Mouse (Mus musculus): ENCODE measurements around the gene Sorl1.

The Sorl1 gene

GRCm38 (mm10) chr9:42123204-42123603 is 893 bp downstream of the Sorl1 start:
- ATAC-seq (ENCODE audit: insufficient number of reproducible peaks, low FRiP score, low TSS enrichment): no peak

- ATAC-seq (ENCODE audit: insufficient number of reproducible peaks, low FRiP score, low TSS enrichment): no peak
These were observed 1.7 kb downstream of the Sorl1 start for GRCm38 (mm10) chr9:42122441-42122840.

- no peak for ATAC-seq (ENCODE audit: insufficient number of reproducible peaks, low FRiP score, low TSS enrichment)
These were observed 2.3 kb downstream of the Sorl1 start for GRCm38 (mm10) chr9:42121631-42122354.

- no peak for ATAC-seq (ENCODE audit: insufficient number of reproducible peaks, low FRiP score, low TSS enrichment)
These were observed 7.6 kb downstream of the Sorl1 start for GRCm38 (mm10) chr9:42116418-42117056.

GRCm38 (mm10) chr9:42115078-42115477 is 9.0 kb downstream of the Sorl1 start:
- no peak for ATAC-seq (ENCODE audit: insufficient number of reproducible peaks, low FRiP score, low TSS enrichment)

GRCm38 (mm10) chr9:42113316-42113715 is 10.8 kb downstream of the Sorl1 start:
- ATAC-seq (ENCODE audit: insufficient number of reproducible peaks, low FRiP score, low TSS enrichment): no peak

GRCm38 (mm10) chr9:42112691-42113090 is 11.4 kb downstream of the Sorl1 start:
- ATAC-seq (ENCODE audit: insufficient number of reproducible peaks, low FRiP score, low TSS enrichment): no peak

GRCm38 (mm10) chr9:42111256-42111655 is 12.8 kb downstream of the Sorl1 start:
- ATAC-seq (ENCODE audit: insufficient number of reproducible peaks, low FRiP score, low TSS enrichment): no peak

GRCm38 (mm10) chr9:42109837-42110451 is 14.2 kb downstream of the Sorl1 start:
- no peak for ATAC-seq (ENCODE audit: insufficient number of reproducible peaks, low FRiP score, low TSS enrichment)

GRCm38 (mm10) chr9:42109131-42109530 is 15.0 kb downstream of the Sorl1 start:
- no peak for ATAC-seq (ENCODE audit: insufficient number of reproducible peaks, low FRiP score, low TSS enrichment)

- peak; percentile 65; the same call in 1 of the 2 replicates for ATAC-seq (ENCODE audit: insufficient number of reproducible peaks, low FRiP score, low TSS enrichment)
These were observed 15.6 kb downstream of the Sorl1 start for GRCm38 (mm10) chr9:42108369-42108951.

GRCm38 (mm10) chr9:42107062-42107461 is 17.0 kb downstream of the Sorl1 start:
- ATAC-seq (ENCODE audit: insufficient number of reproducible peaks, low FRiP score, low TSS enrichment): peak; percentile 78; the same call in 1 of the 2 replicates

GRCm38 (mm10) chr9:42106305-42106704 is 17.8 kb downstream of the Sorl1 start:
- no peak for ATAC-seq (ENCODE audit: insufficient number of reproducible peaks, low FRiP score, low TSS enrichment)

GRCm38 (mm10) chr9:42103546-42103945 is 20.6 kb downstream of the Sorl1 start:
- ATAC-seq (ENCODE audit: insufficient number of reproducible peaks, low FRiP score, low TSS enrichment): no peak

GRCm38 (mm10) chr9:42102013-42102412 is 22.1 kb downstream of the Sorl1 start:
- ATAC-seq (ENCODE audit: insufficient number of reproducible peaks, low FRiP score, low TSS enrichment): no peak

GRCm38 (mm10) chr9:42101266-42101665 is 22.8 kb downstream of the Sorl1 start:
- ATAC-seq (ENCODE audit: insufficient number of reproducible peaks, low FRiP score, low TSS enrichment): no peak

GRCm38 (mm10) chr9:42100618-42101210 is 23.4 kb downstream of the Sorl1 start:
- ATAC-seq (ENCODE audit: insufficient number of reproducible peaks, low FRiP score, low TSS enrichment): no peak

- no peak for ATAC-seq (ENCODE audit: insufficient number of reproducible peaks, low FRiP score, low TSS enrichment)
These were observed 25.5 kb downstream of the Sorl1 start for GRCm38 (mm10) chr9:42098474-42099121.

GRCm38 (mm10) chr9:42097731-42098473 is 26.2 kb downstream of the Sorl1 start:
- no peak for ATAC-seq (ENCODE audit: insufficient number of reproducible peaks, low FRiP score, low TSS enrichment)
